Mouse (Mus musculus) bone marrow, adult 2 months (tissue): ENCODE measurements around the gene Macrod2.

ENCODE experiments used
- CTCF ChIP-seq: fragments of 200-500 bp; IDR thresholded peaks from 2 replicates; pipeline ENCODE4 v1.5.1; 2011; ENCODE audit warnings: low read length, control low read depth; ENCODE audit not compliant: control insufficient read depth, insufficient read depth
- POLR2A ChIP-seq: fragments of 200-500 bp; IDR thresholded peaks from 2 replicates; pipeline ENCODE4 v1.6.1; 2011; ENCODE audit warnings: low read depth, mild to moderate bottlenecking, control low read depth, low read length, borderline replicate concordance; ENCODE audit not compliant: control insufficient read depth

DNA sequence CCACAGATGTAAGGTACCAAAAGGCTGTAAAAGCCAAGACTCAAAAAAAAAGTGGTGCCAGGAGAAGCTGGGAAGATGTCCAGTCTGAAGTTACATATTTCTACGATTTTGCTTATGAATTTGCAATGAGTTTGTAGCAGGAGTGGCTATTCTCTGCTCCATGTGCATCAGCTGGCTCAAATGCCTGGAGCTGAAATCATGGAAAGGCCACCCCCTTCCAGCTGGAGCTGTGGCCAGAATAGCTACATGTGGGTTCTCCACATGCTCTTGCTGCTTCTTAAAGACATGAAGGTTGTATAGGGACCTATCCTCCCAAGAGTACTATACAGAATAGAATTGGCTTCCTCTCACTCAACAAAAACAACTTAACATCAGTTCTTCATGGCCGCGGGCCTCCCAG, 1777.6 kb downstream of the Macrod2 start:
- TF ChIP-seq CTCF (no peak), POLR2A (no peak)
